ENCODE assay signal across 8 mouse cellular contexts in the genomic region with DNA sequence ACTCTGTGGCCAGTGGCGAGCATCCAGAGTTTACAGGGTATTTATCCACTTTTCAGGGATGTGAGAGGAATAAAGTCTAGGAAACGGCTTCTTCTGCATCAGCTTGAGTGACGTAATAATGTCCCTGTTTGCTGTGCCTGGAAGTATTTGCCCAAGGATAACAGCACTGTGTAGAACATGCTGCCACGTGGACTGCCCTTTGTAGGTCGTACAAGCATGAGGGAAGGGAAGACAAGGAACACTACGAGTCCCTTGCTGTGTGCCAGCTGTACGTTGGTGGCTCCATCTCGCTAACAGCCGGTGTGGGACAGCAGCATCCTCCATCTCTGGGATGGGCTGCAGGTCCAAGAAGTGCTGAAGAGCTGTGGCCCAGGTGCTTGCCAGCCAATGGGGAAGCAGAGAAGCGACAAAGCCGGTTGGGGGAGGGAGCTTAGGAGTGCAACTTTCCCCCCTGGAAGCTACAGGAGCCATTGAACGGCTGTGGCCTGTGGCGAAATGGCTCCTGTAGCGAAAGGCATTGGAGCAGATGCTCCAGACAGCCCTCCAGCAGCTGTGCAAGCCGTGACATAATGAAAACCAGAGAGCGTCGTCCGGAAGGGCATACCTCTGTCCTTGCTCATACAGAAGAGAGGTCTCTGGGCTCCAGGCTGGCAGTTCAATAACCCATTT.
DNase-seq lines count a peak whose midpoint lies in the region; ATAC-seq and TF ChIP-seq lines count a peak whose summit lies in the region.

No protein-coding gene starts in this region.

- no peak overlapping the region for H3K27ac ChIP-seq in heart, embryonic 15.5 days
- H3K27ac ChIP-seq in hindbrain, embryonic 15.5 days (replicated peaks), result peak overlapping the region; percentile 17
- peak overlapping the region; percentile 6; the same call in 1 of the 2 replicates for H3K27ac ChIP-seq in midbrain, embryonic 15.5 days
- no peak overlapping the region for H3K27ac ChIP-seq in kidney, adult 2 months (ENCODE audit: insufficient read depth, low read depth, low read length)

- no peak for DNase-seq in heart, adult 8-10 months (ENCODE audit: low spot score)
- DNase-seq in cerebellum, postnatal 10 days, result peak; percentile 46 to 47
- no peak for DNase-seq in adrenal gland, adult 2 months
- no peak for DNase-seq in gastrocnemius, postnatal 14 days
- no peak for DNase-seq in kidney, adult 2 months

- intact Hi-C loops in gastrocnemius, postnatal 14 days (cut with DNase I; ENCODE audit: low total_unique reads), result loop anchor here (5.0 kb wide), 1 partner anchor 254 kb away; no protein-coding TSS in a partner anchor

- peaks cover 6% of the 10 kb centered on the region; the same call in 1 of the 2 replicates for H3K4me1 ChIP-seq in heart, embryonic 15.5 days (replicated peaks)
- peaks cover 14% of the 10 kb centered on the region for H3K4me1 ChIP-seq in hindbrain, embryonic 15.5 days (replicated peaks)
- H3K4me1 ChIP-seq in midbrain, embryonic 15.5 days, result peaks cover 7% of the 10 kb centered on the region; the same call in 1 of the 2 replicates
- H3K4me1 ChIP-seq in kidney, adult 2 months (ENCODE audit: control insufficient read depth, insufficient read depth, low read length), result peaks cover 6% of the 10 kb centered on the region

- no peak for TF ChIP-seq CTCF in kidney, adult 2 months (conservative IDR thresholded peaks at IDR 0.05; ENCODE audit: insufficient read depth, insufficient read length, low read depth, low read length)

- ATAC-seq in heart, embryonic 15.5 days (replicated peaks; ENCODE audit: insufficient number of reproducible peaks, insufficient read depth, low FRiP score, low read depth), result no peak; the same call in 1 of the 2 replicates
- peak; percentile 68 for ATAC-seq in hindbrain, embryonic 15.5 days (ENCODE audit: low FRiP score, low read depth)
- ATAC-seq in midbrain, embryonic 15.5 days (replicated peaks), result peak; percentile 21

- TF ChIP-seq POLR2A in kidney, adult 2 months (IDR thresholded peaks at IDR 0.05; ENCODE audit: low read depth, low read length), result no peak

- WGBS in heart, embryonic 15.5 days, result 51% methylated on average over 18 of the region's 18 CpGs
- WGBS in hindbrain, embryonic 15.5 days, result 39% methylated on average over 18 of the region's 18 CpGs
- WGBS in midbrain, embryonic 15.5 days, result 45% methylated on average over 18 of the region's 18 CpGs
- WGBS in kidney, adult 2 months, result 86% methylated on average over 18 of the region's 18 CpGs

- no peaks in the 10 kb centered on the region for H3K36me3 ChIP-seq in heart, embryonic 15.5 days
- no peaks in the 10 kb centered on the region for H3K36me3 ChIP-seq in hindbrain, embryonic 15.5 days
- H3K36me3 ChIP-seq in midbrain, embryonic 15.5 days (replicated peaks), result no peaks in the 10 kb centered on the region
- no peaks in the 10 kb centered on the region for H3K36me3 ChIP-seq in kidney, adult 2 months (ENCODE audit: control insufficient read depth, insufficient read depth, low read length)

- H3K4me3 ChIP-seq in heart, embryonic 15.5 days, result peak overlapping the region; percentile 35; the same call in 1 of the 2 replicates
- no peak overlapping the region for H3K4me3 ChIP-seq in hindbrain, embryonic 15.5 days
- H3K4me3 ChIP-seq in midbrain, embryonic 15.5 days, result no peak overlapping the region; the same call in 1 of the 2 replicates
- no peak overlapping the region for H3K4me3 ChIP-seq in kidney, adult 2 months (ENCODE audit: insufficient read depth, low read depth, low read length)

- 0 out of 2 replicates have a peak, but pooled peaks cover 7% of the 10 kb centered on the region for H3K27me3 ChIP-seq in heart, embryonic 15.5 days
- H3K27me3 ChIP-seq in hindbrain, embryonic 15.5 days, result no peaks in the 10 kb centered on the region
- H3K27me3 ChIP-seq in midbrain, embryonic 15.5 days (replicated peaks), result no peaks in the 10 kb centered on the region
- no peaks in the 10 kb centered on the region for H3K27me3 ChIP-seq in kidney, adult 2 months (replicated peaks; ENCODE audit: control insufficient read depth, insufficient read depth, low read length)

- H3K9ac ChIP-seq in heart, embryonic 15.5 days, result no peak overlapping the region
- H3K9ac ChIP-seq in hindbrain, embryonic 15.5 days, result peak overlapping the region; percentile 5; the same call in 1 of the 2 replicates
- H3K9ac ChIP-seq in midbrain, embryonic 15.5 days, result no peak overlapping the region

- H3K9me3 ChIP-seq in heart, embryonic 15.5 days (replicated peaks), result no peaks in the 10 kb centered on the region
- H3K9me3 ChIP-seq in hindbrain, embryonic 15.5 days, result no peaks in the 10 kb centered on the region
- no peaks in the 10 kb centered on the region for H3K9me3 ChIP-seq in midbrain, embryonic 15.5 days

- H3K4me2 ChIP-seq in heart, embryonic 15.5 days, result peak overlapping the region; percentile 63
- peak overlapping the region; percentile 47 for H3K4me2 ChIP-seq in hindbrain, embryonic 15.5 days
- peak overlapping the region; percentile 37 for H3K4me2 ChIP-seq in midbrain, embryonic 15.5 days

Comparison
In these comparisons a context has a peak if more than half of its experiments do, and no peak if none do; other contexts are left out.
1. H3K27ac ChIP-seq: peak in hindbrain, embryonic 15.5 days (single experiment) and midbrain, embryonic 15.5 days (single experiment); none in heart, embryonic 15.5 days (single experiment) and kidney, adult 2 months (single experiment).
2. DNase-seq: peak in cerebellum, postnatal 10 days (2 of 2); none in heart, adult 8-10 months (single experiment), adrenal gland, adult 2 months (single experiment), gastrocnemius, postnatal 14 days (single experiment) and kidney, adult 2 months (single experiment).
3. Peak in every context shown above with its lines, with median percentiles within 50 percentile points of each other: H3K4me2 ChIP-seq.